Mouse (Mus musculus): ENCODE results near the gene Dbx2. TPM values are rescaled to one million over a fixed set of nuclear protein-coding genes. Genes with fewer than 3 reads are reported as not detected.

The Dbx2 gene
- polyA plus RNA-seq, 1 experiment from 2014 or later, result not detected

Other genes starting within 250 kb of the Dbx2 start
- gene Nell2, start 127.4 kb downstream of the Dbx2 start, polyA plus RNA-seq (2014; fragmentation: Nextera tagmentation; extraction: Ambion mirVana), result 0.70 and 2.0 TPM in 2 replicates
- gene Ano6, start 134.9 kb upstream of the Dbx2 start, polyA plus RNA-seq (2014; fragmentation: Nextera tagmentation; extraction: Ambion mirVana), result 35.9 and 37.2 TPM in 2 replicates